Mouse (Mus musculus): ENCODE measurements around the gene Tlx3.

DNA sequence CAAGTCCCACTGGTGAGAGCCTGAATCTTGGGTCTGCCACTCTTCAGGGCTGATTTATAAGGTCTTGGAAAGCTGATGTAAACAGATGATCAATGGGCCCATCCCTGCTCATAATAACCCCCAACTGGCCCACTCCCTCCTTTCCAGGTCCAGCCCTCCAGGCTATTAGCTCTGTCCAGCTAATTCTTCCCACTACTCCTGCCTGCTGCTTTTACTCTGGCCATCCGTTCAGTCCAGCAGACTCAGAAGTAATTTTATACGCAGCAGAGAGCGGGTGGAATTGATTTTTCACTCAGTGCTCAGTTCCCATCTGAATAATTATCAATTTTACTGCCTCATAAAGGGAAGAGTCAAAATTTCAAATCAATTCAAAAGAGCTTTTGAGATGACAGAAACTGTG, 36.9 kb upstream of the Tlx3 start:
- no peak for TF ChIP-seq CTCF (IDR thresholded peaks at IDR 0.05; ENCODE audit: control insufficient read depth, insufficient read depth, insufficient read length)
- TF ChIP-seq CEBPB (IDR thresholded peaks at IDR 0.05; ENCODE audit: low read depth): no peak
- no peak for TF ChIP-seq USF1 (IDR thresholded peaks at IDR 0.05; ENCODE audit: low read depth)
- TF ChIP-seq MYOG (IDR thresholded peaks at IDR 0.05; ENCODE audit: control insufficient read depth, extremely low read depth, insufficient read length): no peak
- TF ChIP-seq FOSL1 (IDR thresholded peaks at IDR 0.05; ENCODE audit: insufficient read depth, low read length, poor library complexity, severe bottlenecking): no peak
- no peak for TF ChIP-seq MYOD1 (IDR thresholded peaks at IDR 0.05; ENCODE audit: control insufficient read depth, insufficient read length, low read depth)
